Mouse (Mus musculus) embryonic fibroblast, embryonic 13.5 days (primary cell): ENCODE results near the gene Caskin2.

Experiments used
- CTCF ChIP-seq: IDR thresholded peaks from 2 replicates; pipeline ENCODE4 v1.5.1; 2011; ENCODE audit warnings: mild to moderate bottlenecking, control low read depth, low read length, moderate library complexity, borderline replicate concordance; ENCODE audit not compliant: insufficient read depth
- POLR2A ChIP-seq: IDR thresholded peaks from 2 replicates; pipeline ENCODE4 v1.6.1; 2011; ENCODE audit warnings: low read depth, mild to moderate bottlenecking, control low read depth, low read length, moderate library complexity

DNA sequence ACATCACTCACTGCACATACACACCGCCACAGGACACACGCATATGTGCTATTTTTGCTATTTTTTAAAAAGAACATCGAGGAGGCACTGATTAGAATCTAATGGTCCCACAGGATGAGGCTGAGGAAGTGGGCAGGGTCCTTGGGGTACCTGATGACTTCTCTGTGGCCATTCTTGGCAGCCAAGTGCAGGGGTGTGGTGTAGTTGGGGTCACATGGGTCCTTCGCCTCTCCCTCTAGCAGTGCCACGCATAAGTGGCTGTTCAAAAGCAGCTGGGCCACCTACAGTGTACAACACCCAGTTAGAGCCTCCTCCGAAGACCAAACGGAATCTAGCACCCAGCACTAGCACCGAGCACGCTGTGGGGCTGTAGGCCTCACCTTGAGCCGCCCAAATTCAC lies 7.3 kb downstream of the Caskin2 start:
- TF ChIP-seq POLR2A (no peak), CTCF (no peak)
